Mouse (Mus musculus) spleen, adult 2 months (tissue): Measurements from ENCODE around the gene Arhgap21.

Experiments used
- CTCF ChIP-seq: fragments of 200-500 bp; IDR thresholded peaks from 2 replicates; pipeline ENCODE4 v1.5.1; 2011; ENCODE audit warnings: mild to moderate bottlenecking, inconsistent platforms; ENCODE audit not compliant: insufficient read depth, insufficient read length, insufficient replicate concordance; ENCODE audit errors: extremely low read depth
- POLR2A ChIP-seq: fragments of 200-500 bp; IDR thresholded peaks from 2 replicates; pipeline ENCODE4 v1.6.1; 2011; ENCODE audit warnings: low read depth, low read length, inconsistent platforms

DNA sequence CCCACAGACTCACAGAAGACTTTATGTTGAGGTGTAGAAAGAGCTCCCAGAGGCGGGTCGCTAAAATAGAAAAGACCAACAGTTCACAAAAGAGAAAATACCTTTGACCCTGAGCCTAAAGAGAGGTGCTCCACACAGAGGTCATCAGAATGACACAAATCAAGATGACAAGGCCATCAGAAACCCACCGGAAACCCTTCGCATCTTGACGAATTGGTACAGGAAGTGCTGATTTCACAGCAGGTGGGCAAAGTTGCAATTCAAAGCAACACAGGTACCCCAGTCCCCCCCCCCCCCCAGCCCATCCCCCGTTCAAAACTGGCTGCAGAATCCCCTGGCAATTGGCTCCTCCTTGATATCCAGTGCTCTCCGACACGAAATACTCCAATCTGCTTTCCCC, 10.0 kb upstream of the Arhgap21 start:
- no peak for TF ChIP-seq POLR2A
- no peak for TF ChIP-seq CTCF
